Mouse (Mus musculus) liver, adult 2 months (tissue): ENCODE results near the gene Stn1. TPM values are rescaled to one million over a fixed set of nuclear protein-coding genes. Genes with fewer than 3 reads are reported as not detected.

Experiments used
- DNase-seq: peaks from one replicate; pipeline ENCODE4 v3.0.0-alpha.2; 2011; ENCODE audit warnings: low read depth, low spot score; ENCODE audit errors: extremely low read depth
- H3K27ac ChIP-seq: fragments of 200-500 bp; replicated peaks from 2 replicates; pipeline ENCODE4 v1.5.1; 2012; ENCODE audit warnings: low read depth, mild to moderate bottlenecking, control low read depth, inconsistent platforms, low read length; ENCODE audit not compliant: insufficient read depth
- H3K27me3 ChIP-seq: fragments of 200-500 bp; 2 replicates; pipeline ENCODE4 v1.6.1; 2012; ENCODE audit warnings: mild to moderate bottlenecking, moderate library complexity, low read length, inconsistent platforms; ENCODE audit not compliant: control insufficient read depth, insufficient read depth
- H3K36me3 ChIP-seq: fragments of 200-500 bp; 2 replicates; pipeline ENCODE4 v1.6.1; 2012; ENCODE audit warnings: low read length, inconsistent platforms; ENCODE audit not compliant: control insufficient read depth, insufficient read depth
- H3K4me1 ChIP-seq: fragments of 200-500 bp; 2 replicates; pipeline ENCODE4 v1.6.1; 2011; ENCODE audit warnings: low read length; ENCODE audit not compliant: control insufficient read depth, insufficient read depth
- H3K4me3 ChIP-seq: fragments of 200-500 bp; 2 replicates; pipeline ENCODE4 v1.5.1; 2011; ENCODE audit warnings: low read depth, mild to moderate bottlenecking, control low read depth, low read length, moderate library complexity; ENCODE audit not compliant: insufficient read depth
- H3K79me2 ChIP-seq: fragments of 200-500 bp; 2 replicates; pipeline ENCODE4 v1.6.1; 2012; ENCODE audit warnings: inconsistent platforms, mild to moderate bottlenecking, low read length, moderate library complexity; ENCODE audit not compliant: control insufficient read depth, insufficient read depth
- H3K9ac ChIP-seq: fragments of 200-500 bp; 2 replicates; pipeline ENCODE4 v1.6.1; 2012; ENCODE audit warnings: low read depth, mild to moderate bottlenecking, control low read depth, inconsistent platforms, low read length
- CTCF ChIP-seq: fragments of 200-500 bp; IDR thresholded peaks from 2 replicates; pipeline ENCODE4 v1.5.1; 2011; ENCODE audit warnings: low read depth, low read length, control low read depth
- POLR2A ChIP-seq: fragments of 200-500 bp; IDR thresholded peaks from 2 replicates; pipeline ENCODE4 v1.6.1; 2011; ENCODE audit warnings: low read length, control low read depth; ENCODE audit not compliant: insufficient read depth; ENCODE audit errors: extremely low read depth
- WGBS: fragments of 180-500 bp; shearing (Covaris S2); methylation state at CpG from one replicate; pipeline ENCODE4 v1.1.7; 2018; 5-methylcytosine and 5-hydroxymethylcytosine counted together
- polyA plus RNA-seq: library from polyadenylated mRNA; depleted of rRNA; stranded (reverse); fragments of >200 nt; gene quantifications from 2 replicates; pipeline ENCODE4 v1.2.3, GENCODE M21; 2012; rRNA removed
- total RNA-seq: library from RNA; depleted of rRNA; stranded (reverse); fragments of >200 nt; gene quantifications from 2 replicates; pipeline ENCODE4 v1.2.3, GENCODE M21; 2014; rRNA removed

Gene Stn1
- total and polyA plus RNA-seq, 2 experiments, result 4.7 to 5.0 TPM

- Histone ChIP-seq H3K36me3 (no peaks in the 10 kb centered on the region), H3K4me1 (peaks cover 68% of the 10 kb centered on the region), H3K9ac (no peak overlapping the region), H3K27ac (peak overlapping the region; percentile 78), H3K79me2 (peaks cover 38% of the 10 kb centered on the region; the same call in 1 of the 2 replicates), H3K27me3 (no peaks in the 10 kb centered on the region), H3K4me3 (no peak overlapping the region)
- 51% methylated on average over 10 of the region's 10 CpGs for WGBS
- no peak for TF ChIP-seq CTCF
- TF ChIP-seq POLR2A, result no peak
- no peak for DNase-seq
Observed at GRCm38 (mm10) chr19:47451476-47452113, 85.7 kb downstream of the Stn1 start.

Other genes starting within 250 kb of the Stn1 start
- gene Sh3pxd2a, start 73.1 kb downstream of the Stn1 start, total RNA-seq, result 4.2 and 7.0 TPM in 2 replicates
- gene Sh3pxd2a, start 73.1 kb downstream of the Stn1 start, polyA plus RNA-seq, result 10.0 and 13.9 TPM in 2 replicates
- 21.7 and 27.3 TPM in 2 replicates for gene Slk, start 42.2 kb upstream of the Stn1 start, total RNA-seq
- 3.7 and 5.3 TPM in 2 replicates for gene Slk, start 42.2 kb upstream of the Stn1 start, polyA plus RNA-seq
- 0.09 and 0.27 TPM in 2 replicates for gene Col17a1, start 154.6 kb upstream of the Stn1 start, total RNA-seq
- 0.12 and 0.27 TPM in 2 replicates for gene Col17a1, start 154.6 kb upstream of the Stn1 start, polyA plus RNA-seq
- gene Sfr1, start 194.2 kb upstream of the Stn1 start, total RNA-seq, result 13.4 and 13.7 TPM in 2 replicates
- 15.3 and 16.6 TPM in 2 replicates for gene Sfr1, start 194.2 kb upstream of the Stn1 start, polyA plus RNA-seq